Mouse (Mus musculus) urinary bladder, postnatal 14 days (tissue): Measurements from ENCODE around the gene 4632433K11Rik.
"Not testable (repeated sequence)": the region's sequence is repeated elsewhere in the genome, so short reads cannot be mapped to it uniquely, and the experiment has no call there.

Source experiments
- DNase-seq: peaks from one replicate; pipeline ENCODE4 v3.0.0; 2021; ENCODE audit warnings: low spot score

The 4632433K11Rik gene

GRCm38 (mm10) chr7:5056651-5057263, 22.8 kb downstream of the 4632433K11Rik start:
- no peak for DNase-seq

- no peak for DNase-seq
Observed at GRCm38 (mm10) chr7:5057381-5057780, 23.5 kb downstream of the 4632433K11Rik start.

- no peak for DNase-seq
Observed at GRCm38 (mm10) chr7:5057804-5058203, 23.9 kb downstream of the 4632433K11Rik start.

GRCm38 (mm10) chr7:5058631-5059030, 24.7 kb downstream of the 4632433K11Rik start:
- no peak for DNase-seq

- no peak for DNase-seq
Observed at GRCm38 (mm10) chr7:5059421-5059820, 25.5 kb downstream of the 4632433K11Rik start.

- DNase-seq = peak; percentile 85
Observed at GRCm38 (mm10) chr7:5060239-5060731, 26.4 kb downstream of the 4632433K11Rik start.

GRCm38 (mm10) chr7:5060944-5061773, 27.2 kb downstream of the 4632433K11Rik start:
- DNase-seq = peak; percentile 99

GRCm38 (mm10) chr7:5061774-5062359, 27.9 kb downstream of the 4632433K11Rik start, which contains the start of gene U2af2:
U2af2 (plus strand) TSS chr7:5062143.
- DNase-seq = peak; percentile 94

GRCm38 (mm10) chr7:5062360-5063001, 28.6 kb downstream of the 4632433K11Rik start:
- DNase-seq = peak; percentile 69

- no peak for DNase-seq
Observed at GRCm38 (mm10) chr7:5064886-5065285, 31.0 kb downstream of the 4632433K11Rik start.

GRCm38 (mm10) chr7:5073586-5073985, 39.7 kb downstream of the 4632433K11Rik start:
- no peak for DNase-seq

GRCm38 (mm10) chr7:5074984-5075383, 41.1 kb downstream of the 4632433K11Rik start:
- no peak for DNase-seq

GRCm38 (mm10) chr7:5076931-5077330, 43.0 kb downstream of the 4632433K11Rik start:
- no peak for DNase-seq

GRCm38 (mm10) chr7:5079365-5080009, 45.6 kb downstream of the 4632433K11Rik start:
- not testable (repeated sequence) for DNase-seq

- peak; percentile 97 for DNase-seq
Observed at GRCm38 (mm10) chr7:5080010-5080751, 46.3 kb downstream of the 4632433K11Rik start, which contains the start of gene Epn1. Epn1 (plus strand) TSS chr7:5080235.

- no peak for DNase-seq
Observed at GRCm38 (mm10) chr7:5080815-5081214, 46.9 kb downstream of the 4632433K11Rik start.

GRCm38 (mm10) chr7:5081241-5081640, 47.3 kb downstream of the 4632433K11Rik start:
- DNase-seq = no peak

GRCm38 (mm10) chr7:5081939-5082338, 48.0 kb downstream of the 4632433K11Rik start:
- no peak for DNase-seq

- DNase-seq = no peak
Observed at GRCm38 (mm10) chr7:5083325-5084105, 49.6 kb downstream of the 4632433K11Rik start.
